Mouse (Mus musculus): Measurements from ENCODE around the gene Hoxc6.

DNA sequence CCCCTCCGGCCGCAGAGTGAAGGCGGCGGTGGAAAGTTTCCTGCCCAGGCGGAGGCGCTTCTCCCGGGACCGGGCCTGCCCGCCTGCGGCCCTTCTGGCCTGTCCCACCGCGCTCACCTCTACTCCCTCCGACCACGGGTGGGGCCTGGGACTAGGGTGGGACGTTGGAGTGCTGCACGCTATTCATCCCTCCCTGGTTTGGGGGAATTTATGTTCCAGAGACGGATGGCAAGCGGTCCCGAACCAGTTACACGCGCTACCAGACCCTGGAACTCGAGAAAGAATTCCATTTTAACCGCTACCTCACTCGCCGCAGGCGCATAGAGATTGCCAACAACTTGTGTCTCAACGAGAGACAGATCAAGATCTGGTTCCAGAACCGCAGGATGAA lies 16.9 kb downstream of the Hoxc6 start:
- TF ChIP-seq CTCF (IDR thresholded peaks at IDR 0.05; ENCODE audit: low read depth): no peak
- TF ChIP-seq EP300 (IDR thresholded peaks at IDR 0.05; ENCODE audit: low read depth): no peak
